Mouse (Mus musculus): ENCODE measurements around the gene Atf3. TPM values are rescaled to one million over a fixed set of nuclear protein-coding genes. Genes with fewer than 3 reads are reported as not detected.
"Not testable (repeated sequence)": the region's sequence is repeated elsewhere in the genome, so short reads cannot be mapped to it uniquely, and the experiment has no call there.

Atf3 gene
- total RNA-seq, 2 experiments from 2014 or later: 0.79 to 0.90 TPM

- DNase-seq (ENCODE audit: low spot score in 2 of 2): no peak
Observed at GRCm38 (mm10) chr1:191164717-191165116, 53.1 kb downstream of the Atf3 start, which contains the start of gene Fam71a. Gene Fam71a (minus strand): TSS chr1:191164817.

GRCm38 (mm10) chr1:191154314-191154713, 63.5 kb downstream of the Atf3 start:
- no peak for DNase-seq (ENCODE audit: low spot score in 2 of 2)

GRCm38 (mm10) chr1:191153052-191153451, 64.8 kb downstream of the Atf3 start:
- DNase-seq (ENCODE audit: low spot score in 2 of 2): peak; percentile 17 to 27

GRCm38 (mm10) chr1:191150924-191151605, 66.8 kb downstream of the Atf3 start:
- DNase-seq (ENCODE audit: low spot score in 2 of 2): no peak

GRCm38 (mm10) chr1:191149489-191149888, 68.3 kb downstream of the Atf3 start:
- DNase-seq (ENCODE audit: low spot score in 2 of 2): not testable (repeated sequence)

GRCm38 (mm10) chr1:191140983-191141382, 76.9 kb downstream of the Atf3 start:
- DNase-seq (ENCODE audit: low spot score in 2 of 2): no peak

- no peak for DNase-seq (ENCODE audit: low spot score in 2 of 2)
Observed at GRCm38 (mm10) chr1:191138874-191139495, 78.9 kb downstream of the Atf3 start.

GRCm38 (mm10) chr1:191138436-191138835, 79.4 kb downstream of the Atf3 start:
- DNase-seq (ENCODE audit: low spot score in 2 of 2): no peak

GRCm38 (mm10) chr1:191135406-191135805, 82.4 kb downstream of the Atf3 start:
- no peak for DNase-seq (ENCODE audit: low spot score in 2 of 2)

GRCm38 (mm10) chr1:191132934-191133333, 84.9 kb downstream of the Atf3 start:
- no peak for DNase-seq (ENCODE audit: low spot score in 2 of 2)

GRCm38 (mm10) chr1:191132240-191132639, 85.6 kb downstream of the Atf3 start:
- no peak for DNase-seq (ENCODE audit: low spot score in 2 of 2)

GRCm38 (mm10) chr1:191131692-191132091, 86.1 kb downstream of the Atf3 start:
- no peak for DNase-seq (ENCODE audit: low spot score in 2 of 2)

GRCm38 (mm10) chr1:191125811-191126638, 91.8 kb downstream of the Atf3 start:
- peak in 1 of 2 experiments; percentile 29 for DNase-seq (ENCODE audit: low spot score in 2 of 2)

- DNase-seq (ENCODE audit: low spot score in 2 of 2): no peak
Observed at GRCm38 (mm10) chr1:191124288-191124687, 93.6 kb downstream of the Atf3 start.

- no peak for DNase-seq (ENCODE audit: low spot score in 2 of 2)
Observed at GRCm38 (mm10) chr1:191123696-191124095, 94.1 kb downstream of the Atf3 start.

GRCm38 (mm10) chr1:191122744-191123143, 95.1 kb downstream of the Atf3 start:
- no peak for DNase-seq (ENCODE audit: low spot score in 2 of 2)

Other genes starting within 250 kb of the Atf3 start
- 1 to 10 TPM; 6.4 to 7.4 TPM for gene Vash2, start 238.7 kb downstream of the Atf3 start, total RNA-seq (2021)
- 10 to 100 TPM; 18.6 to 21.6 TPM for gene Flvcr1, start 191.9 kb downstream of the Atf3 start, total RNA-seq (2021)
- gene Spata45, start 181.4 kb downstream of the Atf3 start, total RNA-seq (2021): not detected
- gene Tatdn3, start 155.1 kb downstream of the Atf3 start, total RNA-seq (2021): 10 to 100 TPM; 30.0 to 42.1 TPM
- 1 to 10 TPM in 1 of 2 experiments, under 1 TPM in 1; 0.60 to 1.2 TPM for gene Nsl1, start 155.0 kb downstream of the Atf3 start, total RNA-seq (2021)
- gene Batf3, start 120.2 kb downstream of the Atf3 start, total RNA-seq (2021): not detected
- not detected for gene Fam71a, start 53.2 kb downstream of the Atf3 start, total RNA-seq (2021)
- gene Nenf, start 100.2 kb upstream of the Atf3 start, total RNA-seq (2021): 10 to 100 TPM; 64.7 to 67.4 TPM
- gene Tmem206, start 107.9 kb upstream of the Atf3 start, total RNA-seq (2021): 10 to 100 TPM in 1 of 2 experiments, 1 to 10 TPM in 1; 9.3 to 11.4 TPM
- 10 to 100 TPM; 67.1 to 73.0 TPM for gene Ppp2r5a, start 185.2 kb upstream of the Atf3 start, total RNA-seq (2021)

Data from layer of hippocampus, postnatal 14 days (tissue).